Mouse (Mus musculus) monocyte, adult 5-6 weeks (primary cell): ENCODE measurements around the gene Gh. TPM values are rescaled to one million over a fixed set of nuclear protein-coding genes. Genes with fewer than 3 reads are reported as not detected.

Experiments
- ATAC-seq: fragments of 153-309, 156-312 bp; replicated peaks from 2 replicates; pipeline ENCODE4 v1.8.0; 2017; ENCODE audit warnings: mild to moderate bottlenecking; ENCODE audit not compliant: low TSS enrichment, insufficient number of reproducible peaks, severe bottlenecking, poor library complexity, low FRiP score
- total RNA-seq: library from RNA; stranded (forward); fragments of 200-1000, 200-491, 200-594 nt; gene quantifications from 3 replicates; pipeline ENCODE4 v1.2.3, GENCODE M21; 2017

Gh gene
- total RNA-seq, 1 experiment from 2014 or later = not detected

GRCm38 (mm10) chr11:106316416-106316815, 14.8 kb upstream of the Gh start:
- no peak for ATAC-seq

GRCm38 (mm10) chr11:106314333-106314812, 12.7 kb upstream of the Gh start, which contains the start of gene Cd79b:
Gene Cd79b (minus strand): TSS chr11:106314762.
- peak; percentile 46; the same call in 1 of the 2 replicates for ATAC-seq

- no peak for ATAC-seq
Observed at GRCm38 (mm10) chr11:106313533-106313932, 11.9 kb upstream of the Gh start.

GRCm38 (mm10) chr11:106310123-106310522, 8.5 kb upstream of the Gh start:
- ATAC-seq = no peak

GRCm38 (mm10) chr11:106308162-106308561, 6.5 kb upstream of the Gh start:
- no peak for ATAC-seq

GRCm38 (mm10) chr11:106307432-106307831, 5.8 kb upstream of the Gh start:
- no peak for ATAC-seq

- no peak for ATAC-seq
Observed at GRCm38 (mm10) chr11:106306758-106307157, 5.1 kb upstream of the Gh start.

GRCm38 (mm10) chr11:106306065-106306385, 4.4 kb upstream of the Gh start:
- no peak for ATAC-seq

GRCm38 (mm10) chr11:106305348-106306064, 3.8 kb upstream of the Gh start:
- peak; percentile 76 for ATAC-seq

- ATAC-seq = peak; percentile 84
Observed at GRCm38 (mm10) chr11:106302634-106303033, 969 bp upstream of the Gh start.

- no peak for ATAC-seq
Observed at GRCm38 (mm10) chr11:106291861-106292260, 9.8 kb downstream of the Gh start.

GRCm38 (mm10) chr11:106290376-106290775, 11.3 kb downstream of the Gh start:
- ATAC-seq = no peak

GRCm38 (mm10) chr11:106289369-106289768, 12.3 kb downstream of the Gh start:
- ATAC-seq = no peak

- no peak for ATAC-seq
Observed at GRCm38 (mm10) chr11:106286987-106287386, 14.7 kb downstream of the Gh start.

- ATAC-seq = no peak
Observed at GRCm38 (mm10) chr11:106286206-106286605, 15.5 kb downstream of the Gh start.

- ATAC-seq = no peak
Observed at GRCm38 (mm10) chr11:106284126-106284525, 17.5 kb downstream of the Gh start.

- ATAC-seq = no peak
Observed at GRCm38 (mm10) chr11:106283371-106283770, 18.3 kb downstream of the Gh start.

GRCm38 (mm10) chr11:106282452-106282851, 19.2 kb downstream of the Gh start:
- no peak for ATAC-seq

- ATAC-seq = peak; percentile 75
Observed at GRCm38 (mm10) chr11:106276454-106276853, 25.2 kb downstream of the Gh start, which contains the start of gene Tcam1. Gene Tcam1 (plus strand): TSS chr11:106276672.

GRCm38 (mm10) chr11:106274971-106275411, 26.7 kb downstream of the Gh start:
- no peak for ATAC-seq
